Mouse (Mus musculus) monocyte, adult 2 months (primary cell): ENCODE data around the gene Ube4a.

ENCODE experiments used
- DNase-seq, 2 experiments: peaks; one replicate each; pipeline ENCODE4 v3.0.0; 2022; ENCODE audit warnings: low spot score in 2 of 2, low read depth in 1 of 2

The Ube4a gene

DNA sequence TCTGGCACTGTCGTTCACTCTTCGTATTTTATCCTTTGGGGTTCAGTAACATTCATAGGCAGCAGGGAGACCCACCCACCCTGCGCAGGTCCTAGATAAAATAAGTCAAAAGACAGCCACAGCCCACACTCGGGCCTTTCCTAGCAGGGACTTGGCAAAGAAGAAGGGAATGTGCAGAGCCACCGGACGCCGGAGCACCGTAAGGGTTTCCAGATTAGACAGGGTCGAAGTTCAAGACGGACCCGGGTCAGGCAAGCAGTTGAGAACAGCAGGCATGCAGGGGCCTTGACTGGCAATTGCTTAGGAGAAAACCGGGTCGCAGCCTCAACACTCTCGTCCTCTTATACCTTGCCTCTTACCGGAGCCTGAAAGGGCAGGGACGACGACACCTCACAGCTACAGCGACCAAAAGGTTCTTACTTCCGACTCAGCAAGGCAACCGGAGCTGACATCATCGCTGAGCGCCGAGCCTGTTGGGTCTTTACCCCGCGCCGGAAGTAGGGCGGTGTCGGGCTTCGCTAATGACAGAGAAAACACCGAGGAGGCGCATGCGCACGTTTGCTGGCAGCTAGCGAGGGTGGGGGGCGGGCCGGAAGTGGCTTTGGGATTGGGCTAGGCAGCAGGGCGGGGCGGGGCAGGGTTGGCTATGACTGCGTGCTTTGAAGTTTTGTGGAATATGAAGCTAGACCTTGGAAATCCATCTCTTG, at the start of gene Ube4a:
Gene Ube4a (minus strand): TSS at position 475 of the 707 bp plus-strand sequence.
- DNase-seq: peak; percentile 98 to 99

- no peak for DNase-seq
Observed at GRCm38 (mm10) chr9:45014879-45015278, 49.5 kb upstream of the Ube4a start.

DNA sequence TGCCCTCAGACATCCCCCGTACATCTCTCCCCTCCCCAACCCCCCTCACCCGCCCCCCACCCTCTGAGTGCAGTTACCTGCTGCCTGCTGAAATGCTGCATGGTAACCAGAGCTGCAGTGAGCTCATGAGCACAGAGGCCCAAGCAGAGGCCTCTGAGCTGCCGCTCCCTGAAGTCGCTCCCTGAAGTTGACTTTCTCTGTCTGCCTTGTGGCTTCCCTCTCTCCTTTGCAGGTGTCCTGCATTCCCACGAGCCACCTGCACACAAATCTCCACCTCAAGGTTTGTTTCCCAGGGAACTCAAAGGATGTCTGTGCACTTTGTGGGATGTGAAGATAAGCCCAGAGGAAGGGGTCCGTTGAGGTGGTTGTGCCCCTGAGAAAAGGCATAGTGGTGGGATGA, 45.9 kb upstream of the Ube4a start:
- DNase-seq: no peak

DNA sequence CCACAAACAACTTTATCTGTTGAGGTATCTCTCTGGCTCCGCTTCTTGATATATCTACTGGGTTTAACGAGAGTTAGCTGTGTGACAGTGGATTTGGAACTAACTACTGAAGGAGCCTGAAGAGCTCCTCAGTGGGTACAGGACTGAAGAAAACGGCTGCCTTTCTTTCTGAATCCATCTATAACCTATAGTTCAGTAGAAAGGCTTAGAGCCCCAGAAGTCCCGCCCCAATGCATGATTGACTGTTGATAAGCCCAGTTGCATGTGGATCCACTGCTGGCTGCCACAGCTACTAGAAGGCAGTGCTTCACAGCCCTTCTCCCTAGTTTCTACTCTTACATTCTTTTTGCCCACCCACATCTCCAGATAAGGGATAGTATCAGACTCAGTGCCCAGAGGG, 45.1 kb upstream of the Ube4a start:
- DNase-seq: no peak

GRCm38 (mm10) chr9:45009180-45010078, 44.0 kb upstream of the Ube4a start, which contains the start of gene Cd3e:
Gene Cd3e (minus strand): TSS chr9:45009627.
- DNase-seq: no peak

GRCm38 (mm10) chr9:45008342-45008741, 42.9 kb upstream of the Ube4a start:
- DNase-seq: no peak

GRCm38 (mm10) chr9:45007404-45007803, 42.0 kb upstream of the Ube4a start:
- DNase-seq: no peak

DNA sequence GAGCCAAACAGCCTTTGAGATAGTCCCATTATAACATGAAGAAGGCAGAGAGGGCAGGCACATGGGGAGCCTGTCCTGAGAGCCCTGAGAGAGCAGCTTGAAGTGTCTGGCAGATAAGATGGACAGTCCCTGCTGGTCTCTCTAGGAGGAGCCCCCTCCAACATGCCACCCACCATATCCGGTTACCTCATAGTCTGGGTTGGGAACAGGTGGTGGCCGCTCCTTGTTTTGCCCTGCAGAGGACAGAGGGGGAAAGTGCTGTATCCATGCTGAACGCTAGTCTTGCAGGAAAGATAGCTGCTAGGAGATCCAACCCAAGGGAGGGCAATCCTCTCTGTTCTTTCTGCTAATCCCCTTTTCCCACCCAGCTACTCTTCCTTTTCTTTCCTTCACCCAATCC, 34.8 kb upstream of the Ube4a start:
- no peak for DNase-seq

GRCm38 (mm10) chr9:44999776-45000175, 34.4 kb upstream of the Ube4a start:
- no peak for DNase-seq

GRCm38 (mm10) chr9:44999171-44999570, 33.8 kb upstream of the Ube4a start:
- no peak for DNase-seq

DNA sequence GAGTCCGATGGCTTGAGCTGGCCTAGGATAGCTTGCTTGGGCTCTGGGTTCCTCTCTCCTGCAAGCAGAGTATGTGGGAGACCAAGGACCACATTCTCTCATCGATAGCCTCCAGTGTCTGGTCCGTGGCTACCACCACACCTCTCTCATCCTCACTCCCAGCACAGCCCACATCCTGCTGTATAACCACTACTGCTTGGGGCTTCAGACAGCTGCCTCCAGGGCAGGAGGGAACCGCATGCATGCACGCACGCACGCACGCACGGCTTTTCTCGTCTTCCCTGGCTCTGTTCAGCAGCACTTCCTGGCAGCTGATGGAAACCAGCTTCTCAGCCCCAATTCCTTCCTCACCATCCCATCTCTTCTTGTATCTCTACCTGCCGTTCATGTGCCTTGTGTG, 32.7 kb upstream of the Ube4a start:
- DNase-seq: no peak

DNA sequence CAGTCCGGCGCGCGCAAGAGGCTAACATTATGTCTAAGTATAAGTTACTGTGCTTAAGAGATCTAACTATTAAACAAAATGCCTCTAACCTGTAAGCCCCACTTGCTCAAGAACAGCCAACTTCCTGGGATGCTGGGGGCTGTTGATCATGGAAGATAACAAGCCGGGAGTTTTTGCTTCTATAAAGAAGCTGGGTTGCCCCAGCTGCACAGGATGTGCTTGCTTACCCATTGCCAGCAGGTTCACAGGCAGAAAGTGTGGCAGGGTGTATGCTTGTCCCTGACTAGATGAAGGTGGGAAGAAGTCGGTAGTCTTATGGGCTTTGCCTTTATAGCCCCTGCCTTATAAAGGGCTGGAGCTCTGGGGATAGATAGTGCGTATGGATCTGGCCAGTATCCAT, 31.2 kb upstream of the Ube4a start:
- DNase-seq: no peak

- DNase-seq: no peak
Observed at GRCm38 (mm10) chr9:44994962-44995361, 29.6 kb upstream of the Ube4a start.

- DNase-seq: no peak
Observed at GRCm38 (mm10) chr9:44993268-44993667, 27.9 kb upstream of the Ube4a start.

- no peak for DNase-seq
Observed at GRCm38 (mm10) chr9:44992271-44992670, 26.9 kb upstream of the Ube4a start.

GRCm38 (mm10) chr9:44991821-44992220, 26.4 kb upstream of the Ube4a start:
- DNase-seq: no peak

DNA sequence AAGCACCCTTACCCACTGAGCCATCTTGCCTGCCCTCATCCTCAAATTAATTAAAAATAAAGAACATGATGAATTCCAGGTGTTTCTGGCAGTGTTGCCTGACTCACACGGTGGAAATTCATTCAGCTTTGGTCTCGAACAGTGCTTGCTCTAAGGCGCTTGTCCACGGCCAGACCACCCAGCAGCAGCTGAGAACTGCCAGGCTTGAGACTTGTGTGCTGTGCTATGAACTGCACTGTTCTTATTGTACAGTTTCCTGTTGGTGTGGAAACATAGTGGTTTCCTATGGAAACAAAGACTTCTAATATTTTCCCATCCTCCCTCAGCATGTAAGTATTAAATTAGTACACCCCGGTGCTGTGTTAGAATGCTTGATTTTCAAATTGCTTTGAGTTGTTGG, 21.6 kb upstream of the Ube4a start:
- DNase-seq: no peak

DNA sequence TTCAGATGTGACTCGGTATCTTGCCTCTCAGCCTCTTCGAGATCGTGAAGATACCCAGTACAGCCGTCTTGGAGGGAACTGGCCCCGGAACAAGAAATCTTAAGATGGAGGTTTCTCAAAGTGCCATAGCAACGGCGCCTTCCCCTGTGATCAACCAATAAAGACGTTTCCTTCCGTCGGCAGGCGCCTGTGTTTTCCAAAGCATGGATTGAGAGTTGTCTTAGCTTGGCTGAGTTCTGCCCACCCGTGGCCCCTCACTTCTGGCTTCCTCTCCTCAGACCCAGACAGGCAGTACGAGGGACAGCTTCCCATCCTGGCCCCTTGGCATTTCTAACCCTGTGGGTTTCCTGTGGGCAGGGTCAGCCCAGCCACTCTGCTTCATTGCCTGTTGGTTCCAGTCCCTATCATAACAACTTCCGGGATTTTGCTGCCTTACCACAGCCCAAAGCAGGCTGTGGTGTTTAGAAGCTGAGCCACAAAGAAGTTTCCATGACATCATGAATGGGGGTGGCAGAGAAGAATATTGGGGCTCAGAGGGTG, 20.9 kb upstream of the Ube4a start:
- peak; percentile 63 to 75 for DNase-seq

DNA sequence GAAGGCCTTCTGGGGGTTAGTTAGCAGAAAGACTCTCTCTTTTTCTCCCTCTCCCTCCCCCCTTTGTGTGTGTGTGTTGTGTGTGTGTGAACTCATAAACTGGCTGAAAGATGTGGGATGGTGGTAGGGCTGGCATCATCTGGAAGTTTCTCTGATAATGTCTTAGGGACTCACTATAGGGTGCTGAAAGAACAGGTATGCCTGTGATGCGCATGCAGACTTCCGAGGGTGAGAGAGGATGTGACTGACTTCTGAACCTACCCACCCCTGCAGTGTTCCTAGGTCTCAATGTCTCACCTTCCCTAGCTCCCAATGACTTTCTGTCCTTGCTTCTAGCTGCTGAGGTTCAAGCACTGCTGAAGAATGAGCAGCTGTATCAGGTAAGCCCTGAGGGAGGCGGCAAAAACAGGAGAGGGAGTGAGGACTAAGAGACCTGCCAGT, 20.3 kb upstream of the Ube4a start:
- no peak for DNase-seq

- DNase-seq: no peak
Observed at GRCm38 (mm10) chr9:44983001-44983400, 17.6 kb upstream of the Ube4a start.

DNA sequence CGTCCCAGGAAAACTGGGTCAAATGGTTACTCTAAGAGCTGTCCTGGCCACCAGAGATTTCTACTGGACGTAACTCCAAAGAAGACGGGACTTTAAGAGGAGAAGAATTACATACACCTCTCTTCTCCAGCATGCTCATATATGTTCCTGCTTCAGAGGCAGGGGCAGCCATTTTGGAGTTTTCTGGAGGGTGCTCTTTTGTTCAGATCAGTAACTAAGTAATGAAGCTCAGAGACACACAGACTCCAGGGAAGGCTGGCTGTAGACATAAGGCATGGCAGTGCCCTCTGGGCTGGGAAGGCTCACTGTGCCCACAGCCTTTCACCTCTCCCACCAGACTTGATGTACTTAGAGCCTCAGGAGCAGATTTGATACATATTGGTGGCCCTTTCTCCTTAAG, 17.1 kb upstream of the Ube4a start:
- no peak for DNase-seq

DNA sequence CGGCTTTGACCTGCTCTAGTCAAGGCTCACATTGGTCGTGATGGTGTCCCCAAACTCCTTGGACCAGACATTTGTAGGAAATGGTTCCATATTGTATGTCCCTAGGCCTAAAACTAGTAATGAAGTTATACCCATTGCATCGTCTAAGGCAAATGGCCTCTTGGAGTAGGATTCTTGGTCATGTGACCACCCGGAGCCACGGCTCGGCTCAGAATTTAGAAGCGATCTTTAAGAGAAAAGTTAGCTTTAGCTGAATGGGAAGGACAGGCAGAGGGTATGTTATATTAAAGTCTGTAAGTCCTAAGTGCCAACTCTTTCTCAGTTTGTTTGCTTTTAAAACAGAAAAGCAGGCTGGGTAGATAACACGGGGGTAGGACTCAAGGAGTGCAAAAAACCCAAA, 16.7 kb upstream of the Ube4a start:
- no peak for DNase-seq
